Mouse (Mus musculus): ENCODE measurements around the gene Pcca.

Pcca gene

DNA sequence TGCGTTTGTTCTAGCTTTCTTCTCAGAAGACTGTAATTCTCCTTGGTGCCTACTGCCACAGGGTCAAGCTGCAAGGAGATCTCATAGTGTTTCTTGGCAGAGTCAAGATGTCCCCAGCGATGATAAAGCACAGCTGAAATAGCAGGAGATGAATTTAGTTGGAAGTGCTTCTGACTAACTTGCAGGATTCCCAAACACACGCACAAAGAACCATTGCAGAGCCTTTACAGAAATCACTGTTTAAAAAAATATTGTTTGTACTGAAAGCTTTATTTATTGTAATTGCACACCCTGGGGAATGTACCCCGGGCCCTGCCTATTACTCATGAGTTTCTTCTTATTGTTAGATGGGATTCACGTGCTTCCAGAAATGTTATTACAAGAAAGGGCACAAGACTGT lies 385.9 kb downstream of the Pcca start:
- no peak for DNase-seq (ENCODE audit: low read depth, low spot score)

- no peak for DNase-seq (ENCODE audit: low read depth, low spot score)
Measured at GRCm38 (mm10) chr14:122936460-122936859, 402.3 kb downstream of the Pcca start.
